Mouse (Mus musculus): ENCODE measurements around the gene Leng8. TPM values are rescaled to one million over a fixed set of nuclear protein-coding genes. Genes with fewer than 3 reads are reported as not detected.
"Not testable (repeated sequence)": the region's sequence is repeated elsewhere in the genome, so short reads cannot be mapped to it uniquely, and the experiment has no call there.

Gene Leng8
- total RNA-seq, 2 experiments from 2014 or later: 26.9 to 33.9 TPM

GRCm38 (mm10) chr7:4145552-4146190 lies 8.8 kb downstream of the Leng8 start:
- intact Hi-C loops (cut with DNase I; ENCODE audit: low total_unique reads): no loop called here
- DNase-seq: peak; percentile 42

- intact Hi-C loops (cut with DNase I; ENCODE audit: low total_unique reads): no loop called here
- no peak for DNase-seq
Observed at GRCm38 (mm10) chr7:4146241-4147180, 9.7 kb downstream of the Leng8 start.

GRCm38 (mm10) chr7:4147371-4147770 lies 10.5 kb downstream of the Leng8 start:
- no peak for DNase-seq
- intact Hi-C loops (cut with DNase I; ENCODE audit: low total_unique reads): no loop called here

- intact Hi-C loops (cut with DNase I; ENCODE audit: low total_unique reads): no loop called here
- DNase-seq: no peak
Observed at GRCm38 (mm10) chr7:4147836-4148235, 11.0 kb downstream of the Leng8 start.

- intact Hi-C loops (cut with DNase I; ENCODE audit: low total_unique reads): no loop called here
- peak; percentile 28 for DNase-seq
Observed at GRCm38 (mm10) chr7:4148341-4149208, 11.7 kb downstream of the Leng8 start.

GRCm38 (mm10) chr7:4149209-4150054 lies 12.6 kb downstream of the Leng8 start:
- intact Hi-C loops (cut with DNase I; ENCODE audit: low total_unique reads): no loop called here
- peak; percentile 78 for DNase-seq

GRCm38 (mm10) chr7:4150059-4150541 lies 13.3 kb downstream of the Leng8 start, which contains the start of gene Leng9:
Gene Leng9 (minus strand): TSS chr7:4150374.
- DNase-seq: no peak
- intact Hi-C loops (cut with DNase I; ENCODE audit: low total_unique reads): no loop called here

GRCm38 (mm10) chr7:4150811-4151221 lies 14.0 kb downstream of the Leng8 start:
- intact Hi-C loops (cut with DNase I; ENCODE audit: low total_unique reads): no loop called here

GRCm38 (mm10) chr7:4151241-4151640 lies 14.4 kb downstream of the Leng8 start:
- intact Hi-C loops (cut with DNase I; ENCODE audit: low total_unique reads): no loop called here

More at GRCm38 (mm10) chr7:4150811-4151221, 14.0 kb downstream of the Leng8 start:
- DNase-seq: no peak

GRCm38 (mm10) chr7:4154356-4154755 lies 17.5 kb downstream of the Leng8 start:
- intact Hi-C loops (cut with DNase I; ENCODE audit: low total_unique reads): no loop called here
- DNase-seq: no peak

More at GRCm38 (mm10) chr7:4151241-4151640, 14.4 kb downstream of the Leng8 start:
- no peak for DNase-seq

- intact Hi-C loops (cut with DNase I; ENCODE audit: low total_unique reads): no loop called here
- DNase-seq: no peak
Observed at GRCm38 (mm10) chr7:4154976-4155375, 18.1 kb downstream of the Leng8 start.

GRCm38 (mm10) chr7:4161596-4161995 lies 24.8 kb downstream of the Leng8 start:
- intact Hi-C loops (cut with DNase I; ENCODE audit: low total_unique reads); DNase-seq: not testable (repeated sequence)

- DNase-seq: no peak
- intact Hi-C loops (cut with DNase I; ENCODE audit: low total_unique reads): no loop called here
Observed at GRCm38 (mm10) chr7:4163571-4164072, 26.8 kb downstream of the Leng8 start.

- intact Hi-C loops (cut with DNase I; ENCODE audit: low total_unique reads): no loop called here
- peak; percentile 77 for DNase-seq
Observed at GRCm38 (mm10) chr7:4164090-4164910, 27.5 kb downstream of the Leng8 start, which contains the start of gene Cdc42ep5. Gene Cdc42ep5 (minus strand): TSS chr7:4164860.

- no peak for DNase-seq
- intact Hi-C loops (cut with DNase I; ENCODE audit: low total_unique reads): no loop called here
Observed at GRCm38 (mm10) chr7:4165286-4165685, 28.4 kb downstream of the Leng8 start.

GRCm38 (mm10) chr7:4167098-4167497 lies 30.3 kb downstream of the Leng8 start:
- no peak for DNase-seq
- intact Hi-C loops (cut with DNase I; ENCODE audit: low total_unique reads): no loop called here

GRCm38 (mm10) chr7:4170193-4170938 lies 33.5 kb downstream of the Leng8 start:
- no peak for DNase-seq
- intact Hi-C loops (cut with DNase I; ENCODE audit: low total_unique reads): no loop called here

Data from gastrocnemius, postnatal 14 days (tissue).